Mouse (Mus musculus) hindbrain, embryonic 10.5 days (tissue): ENCODE results near the gene Sidt2. TPM values are rescaled to one million over a fixed set of nuclear protein-coding genes. Genes with fewer than 3 reads are reported as not detected.

ENCODE experiments used
- DNase-seq: peaks from one replicate; pipeline ENCODE4 v3.0.0-alpha.2; 2017; ENCODE audit warnings: low spot score
- H3K27ac ChIP-seq: fragments of 300-500 bp; sonication (generic); 2 replicates; pipeline ENCODE4 v1.5.1; 2016; ENCODE audit warnings: mild to moderate bottlenecking, moderate library complexity
- H3K27me3 ChIP-seq: fragments of 300-500 bp; sonication (generic); 2 replicates; pipeline ENCODE4 v1.6.1; 2016; ENCODE audit warnings: mild to moderate bottlenecking; ENCODE audit not compliant: poor library complexity, insufficient read depth, severe bottlenecking
- H3K36me3 ChIP-seq: fragments of 300-500 bp; sonication (generic); 2 replicates; pipeline ENCODE4 v1.6.1; 2016; ENCODE audit warnings: mild to moderate bottlenecking, moderate library complexity
- H3K4me1 ChIP-seq: fragments of 300-500 bp; sonication (generic); replicated peaks from 2 replicates; pipeline ENCODE4 v1.6.1; 2016; ENCODE audit warnings: mild to moderate bottlenecking
- H3K4me3 ChIP-seq: fragments of 300-500 bp; sonication (generic); 2 replicates; pipeline ENCODE4 v1.5.1; 2016; ENCODE audit warnings: mild to moderate bottlenecking, moderate library complexity
- H3K9me3 ChIP-seq: fragments of 300-500 bp; sonication (generic); 2 replicates; pipeline ENCODE4 v1.6.1; 2016; ENCODE audit warnings: mild to moderate bottlenecking, moderate library complexity
- WGBS: fragments of 180-500 bp; shearing (Covaris S2); methylation state at CpG from one replicate; pipeline ENCODE4 v1.1.7; 2016; 5-methylcytosine and 5-hydroxymethylcytosine counted together
- polyA plus RNA-seq: library from polyadenylated mRNA; unstranded; fragments of >200 nt; fragmentation: Nextera tagmentation; extraction: Ambion mirVana; gene quantifications from 2 replicates; pipeline ENCODE4 v1.2.1, GENCODE M21; 2016

The Sidt2 gene
- polyA plus RNA-seq, 1 experiment from 2014 or later = 28.3 TPM

- peaks cover 95% of the 10 kb centered on the region for H3K36me3 ChIP-seq
- H3K9me3 ChIP-seq = no peaks in the 10 kb centered on the region
- no peaks in the 10 kb centered on the region for H3K27me3 ChIP-seq
- WGBS = 88% methylated on average over 13 of the region's 13 CpGs
- no peak overlapping the region for H3K4me3 ChIP-seq
- DNase-seq = no peak
- H3K4me1 ChIP-seq = 0 out of 2 replicates have a peak, but pooled peaks cover 2% of the 10 kb centered on the region
- no peak overlapping the region for H3K27ac ChIP-seq
These were observed 10.3 kb downstream of the Sidt2 start for GRCm38 (mm10) chr9:45944506-45945400.

- H3K27ac ChIP-seq = no peak overlapping the region
- no peaks in the 10 kb centered on the region for H3K9me3 ChIP-seq
- no peak for DNase-seq
- H3K4me3 ChIP-seq = no peak overlapping the region
- WGBS = 92% methylated on average over 8 of the region's 8 CpGs
- 0 out of 2 replicates have a peak, but pooled peaks cover 2% of the 10 kb centered on the region for H3K4me1 ChIP-seq
- H3K27me3 ChIP-seq = no peaks in the 10 kb centered on the region
- peaks cover 95% of the 10 kb centered on the region for H3K36me3 ChIP-seq
These were observed 11.2 kb downstream of the Sidt2 start for GRCm38 (mm10) chr9:45943628-45944505.

DNA sequence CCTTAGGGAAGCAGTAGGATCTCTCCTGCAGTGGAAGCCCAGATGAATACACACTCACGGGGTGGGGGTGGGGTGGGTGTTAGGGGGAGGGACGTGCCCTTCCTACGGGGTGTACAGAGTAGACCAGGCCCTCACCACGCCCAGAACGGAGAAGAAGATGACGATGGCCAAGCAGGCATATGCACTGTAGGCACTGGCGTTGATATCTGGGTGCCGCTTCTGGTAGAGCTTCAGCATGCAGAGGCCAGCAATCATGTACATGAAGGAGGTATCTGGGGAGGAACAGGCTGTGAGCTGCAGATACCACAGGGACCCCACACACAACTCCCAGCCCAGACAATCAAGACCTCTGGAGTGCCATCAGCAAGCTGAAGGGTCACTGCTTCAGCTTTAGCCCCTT, 12.1 kb downstream of the Sidt2 start:
- Histone ChIP-seq H3K27ac (no peak overlapping the region), H3K27me3 (no peaks in the 10 kb centered on the region), H3K9me3 (no peaks in the 10 kb centered on the region), H3K36me3 (peaks cover 96% of the 10 kb centered on the region), H3K4me1 (0 out of 2 replicates have a peak, but pooled peaks cover 2% of the 10 kb centered on the region), H3K4me3 (no peak overlapping the region)
- no peak for DNase-seq
- WGBS = 95% methylated on average over 8 of the region's 8 CpGs

- no peak for DNase-seq
- no peak overlapping the region for H3K4me3 ChIP-seq
- WGBS = 94% methylated on average over 16 of the region's 16 CpGs
These were observed 12.6 kb downstream of the Sidt2 start for GRCm38 (mm10) chr9:45942464-45942863.

DNA sequence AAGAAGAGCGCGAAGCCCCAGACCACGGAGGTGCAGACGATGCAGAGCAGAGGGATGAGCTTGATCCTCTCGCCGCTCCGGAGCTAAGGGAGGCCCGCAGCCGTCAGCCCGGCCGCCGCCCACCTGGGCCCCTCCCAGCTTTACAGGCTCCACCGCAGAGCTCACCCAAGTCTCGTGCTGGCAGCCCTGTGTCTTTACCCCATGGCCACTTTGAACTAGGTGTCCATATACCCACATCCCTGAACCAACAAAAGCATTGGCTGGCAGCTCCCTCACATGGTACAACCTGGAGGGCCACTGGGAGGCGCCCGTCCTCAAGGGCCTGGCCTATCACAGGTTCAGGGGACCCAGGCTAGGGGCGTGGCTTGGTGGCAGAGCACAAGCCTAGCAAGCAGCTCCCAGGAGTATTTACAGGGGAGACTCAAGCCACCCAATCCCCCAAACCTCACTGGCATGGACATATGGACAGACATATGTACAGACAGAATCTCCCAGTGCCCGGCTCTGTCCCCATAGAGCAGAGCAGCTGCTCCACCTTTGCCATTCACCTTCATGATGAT, 13.6 kb downstream of the Sidt2 start:
- Histone ChIP-seq H3K36me3 (peaks cover 84% of the 10 kb centered on the region), H3K27me3 (no peaks in the 10 kb centered on the region; the same call in 1 of the 2 replicates), H3K4me1 (peaks cover 8% of the 10 kb centered on the region; the same call in 1 of the 2 replicates), H3K9me3 (no peaks in the 10 kb centered on the region), H3K27ac (no peak overlapping the region), H3K4me3 (no peak overlapping the region)
- WGBS = 61% methylated on average over 18 of the region's 18 CpGs
- no peak for DNase-seq

More at GRCm38 (mm10) chr9:45942464-45942863, 12.6 kb downstream of the Sidt2 start:
- Histone ChIP-seq H3K4me1 (0 out of 2 replicates have a peak, but pooled peaks cover 2% of the 10 kb centered on the region), H3K27ac (no peak overlapping the region), H3K27me3 (no peaks in the 10 kb centered on the region), H3K9me3 (no peaks in the 10 kb centered on the region), H3K36me3 (peaks cover 95% of the 10 kb centered on the region)

DNA sequence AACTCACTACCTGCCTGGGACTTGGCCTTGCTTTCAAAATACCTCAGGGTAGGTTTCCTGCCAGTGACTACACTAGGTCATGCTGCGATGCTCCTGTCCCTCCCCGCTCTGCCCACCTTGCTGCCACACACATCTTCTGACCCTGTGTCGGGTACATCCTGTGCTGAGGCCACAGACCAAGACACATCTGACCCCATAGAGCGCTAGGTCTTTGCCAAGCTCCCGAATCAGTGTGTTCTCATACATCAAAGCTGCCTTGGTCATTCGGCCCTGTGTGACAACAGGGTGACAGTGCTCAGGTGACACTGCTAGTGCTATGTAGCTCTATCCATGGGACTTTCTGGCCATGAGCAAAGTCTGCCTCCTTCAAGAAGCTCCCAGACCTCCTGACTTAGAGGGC, 15.3 kb downstream of the Sidt2 start:
- no peaks in the 10 kb centered on the region for H3K9me3 ChIP-seq
- 95% methylated on average over 6 of the region's 6 CpGs for WGBS
- peaks cover 8% of the 10 kb centered on the region; the same call in 1 of the 2 replicates for H3K27me3 ChIP-seq
- H3K36me3 ChIP-seq = peaks cover 68% of the 10 kb centered on the region
- DNase-seq = no peak
- H3K4me3 ChIP-seq = no peak overlapping the region
- no peak overlapping the region for H3K27ac ChIP-seq
- peaks cover 21% of the 10 kb centered on the region for H3K4me1 ChIP-seq

DNA sequence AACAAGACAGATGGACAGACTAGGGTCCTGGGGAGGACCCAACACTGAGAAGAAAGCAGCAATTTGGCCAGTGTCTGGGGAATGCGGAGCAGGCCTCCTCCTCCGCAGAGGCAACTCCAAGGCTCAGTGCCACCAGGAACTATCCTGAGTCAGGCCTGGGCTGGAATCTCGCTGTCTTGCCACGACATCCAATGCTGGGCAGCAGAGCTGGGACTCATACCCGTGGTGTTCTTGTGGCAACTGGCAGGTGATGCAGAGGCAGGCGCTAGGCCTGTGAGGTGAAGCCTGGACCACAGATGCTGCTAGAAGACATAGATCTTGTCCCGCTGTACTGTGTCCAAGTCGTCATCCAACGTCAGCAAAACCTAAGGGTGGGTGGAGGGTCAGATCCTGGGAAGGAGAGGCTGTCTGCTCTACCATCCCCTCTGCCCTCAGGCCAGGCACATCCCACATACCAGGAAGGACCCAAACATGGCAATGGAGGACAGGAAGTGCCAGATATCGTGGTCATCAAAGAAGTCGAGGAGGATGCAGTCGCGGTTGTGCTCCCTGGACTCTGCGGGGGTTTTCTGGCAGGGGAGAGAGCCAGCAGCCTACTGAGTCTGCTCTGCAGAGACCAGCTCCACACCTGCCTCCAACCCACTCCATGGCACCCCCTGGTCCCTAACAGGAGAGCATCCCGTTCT, 16.0 kb downstream of the Sidt2 start:
- no peak overlapping the region for H3K4me3 ChIP-seq
- H3K27ac ChIP-seq = no peak overlapping the region
- H3K36me3 ChIP-seq = peaks cover 61% of the 10 kb centered on the region
- peaks cover 8% of the 10 kb centered on the region; the same call in 1 of the 2 replicates for H3K27me3 ChIP-seq
- peaks cover 21% of the 10 kb centered on the region for H3K4me1 ChIP-seq
- no peak for DNase-seq
- WGBS = 89% methylated on average over 15 of the region's 15 CpGs
- H3K9me3 ChIP-seq = no peaks in the 10 kb centered on the region

DNA sequence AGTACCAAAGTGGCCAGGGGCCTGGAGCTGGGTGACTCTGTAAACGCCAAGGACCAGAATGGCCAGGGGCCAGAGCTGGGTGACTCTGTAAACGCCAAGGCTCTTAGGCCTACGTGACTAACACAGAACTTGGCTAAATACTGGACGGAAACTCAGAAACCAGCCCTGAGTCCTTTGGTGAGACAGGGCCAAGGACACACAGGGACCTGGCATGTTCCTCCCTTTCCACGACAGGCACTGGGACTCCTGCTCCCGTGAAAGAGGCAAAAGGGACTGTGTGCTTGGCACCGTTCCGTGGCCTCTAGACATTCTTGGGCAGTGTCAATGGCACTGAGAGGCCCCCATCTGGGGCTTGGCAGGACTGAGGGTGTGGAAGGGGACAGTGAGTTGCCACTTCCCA, 17.0 kb downstream of the Sidt2 start:
- peaks cover 21% of the 10 kb centered on the region for H3K4me1 ChIP-seq
- no peaks in the 10 kb centered on the region for H3K9me3 ChIP-seq
- WGBS = 90% methylated on average over 8 of the region's 8 CpGs
- no peak overlapping the region for H3K27ac ChIP-seq
- H3K27me3 ChIP-seq = peaks cover 8% of the 10 kb centered on the region; the same call in 1 of the 2 replicates
- DNase-seq = no peak
- H3K36me3 ChIP-seq = peaks cover 51% of the 10 kb centered on the region
- H3K4me3 ChIP-seq = no peak overlapping the region

- peak; percentile 62 for DNase-seq
- no peaks in the 10 kb centered on the region for H3K9me3 ChIP-seq
- 29% methylated on average over 3 of the region's 3 CpGs for WGBS
These were observed 18.2 kb downstream of the Sidt2 start for GRCm38 (mm10) chr9:45936883-45937282.

GRCm38 (mm10) chr9:45935628-45936210, 19.3 kb downstream of the Sidt2 start, which contains the start of gene Tagln:
Gene Tagln, minus strand, starts transcription at chr9:45936058.
- Histone ChIP-seq H3K27ac (peak within 1 kb of the TSS; percentile 78), H3K9me3 (no peaks in the 10 kb centered on the region), H3K4me3 (peak within 1 kb of the TSS; percentile 41), H3K4me1 (peaks cover 22% of the 10 kb centered on the region), H3K27me3 (peaks cover 8% of the 10 kb centered on the region; the same call in 1 of the 2 replicates), H3K36me3 (peaks cover 37% of the 10 kb centered on the region)
- peak; percentile 57 for DNase-seq
- 7% methylated on average over 21 of the region's 21 CpGs for WGBS

More at GRCm38 (mm10) chr9:45936883-45937282, 18.2 kb downstream of the Sidt2 start:
- H3K4me1 ChIP-seq = peaks cover 25% of the 10 kb centered on the region
- no peak overlapping the region for H3K27ac ChIP-seq
- peaks cover 8% of the 10 kb centered on the region; the same call in 1 of the 2 replicates for H3K27me3 ChIP-seq
- H3K4me3 ChIP-seq = no peak overlapping the region
- H3K36me3 ChIP-seq = peaks cover 39% of the 10 kb centered on the region

DNA sequence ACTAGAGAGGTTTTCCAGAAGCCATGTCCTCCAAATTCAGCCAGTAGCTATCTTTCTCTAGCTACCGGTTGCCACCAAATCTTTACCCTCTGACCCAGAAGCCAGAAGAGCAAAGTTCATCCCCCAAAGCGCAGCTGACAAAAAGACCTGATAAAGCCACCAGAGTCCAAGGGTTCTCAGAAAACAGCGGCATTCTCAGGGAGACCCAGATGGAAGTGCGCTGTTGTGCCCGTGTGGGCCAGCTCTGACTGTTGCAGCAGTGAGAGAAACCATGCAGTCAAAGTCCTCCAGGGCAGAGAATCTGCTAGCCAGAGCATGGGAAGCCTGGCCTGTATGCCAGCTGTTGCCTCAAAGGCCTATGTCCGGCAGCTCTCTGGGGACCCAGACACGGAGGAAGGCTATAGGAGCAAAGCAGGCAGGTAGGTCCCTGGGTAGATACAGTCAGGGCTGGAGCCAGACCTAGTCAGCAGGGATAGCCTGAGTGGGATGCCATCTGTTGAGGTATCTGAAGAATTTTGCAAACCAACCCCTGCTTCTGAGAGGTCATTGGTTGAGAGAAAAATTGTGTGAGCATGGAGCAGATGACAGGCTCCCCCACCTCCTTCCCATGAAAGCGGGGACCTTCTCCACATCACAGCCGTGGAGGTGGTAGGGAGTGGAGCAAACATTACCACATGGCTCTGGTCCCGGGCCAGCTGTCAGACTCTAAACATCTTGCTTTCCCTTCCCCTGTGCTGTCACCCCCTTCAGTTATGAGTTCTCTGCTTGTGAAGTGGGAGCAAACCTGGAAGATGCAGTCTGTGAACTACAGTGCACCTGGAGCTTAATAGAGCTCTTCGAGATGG, 22.3 kb downstream of the Sidt2 start:
- H3K27ac ChIP-seq = no peak overlapping the region
- peaks cover 38% of the 10 kb centered on the region for H3K36me3 ChIP-seq
- H3K9me3 ChIP-seq = no peaks in the 10 kb centered on the region
- H3K4me3 ChIP-seq = peak overlapping the region; percentile 1; the same call in 1 of the 2 replicates
- H3K27me3 ChIP-seq = peaks cover 8% of the 10 kb centered on the region; the same call in 1 of the 2 replicates
- H3K4me1 ChIP-seq = peaks cover 22% of the 10 kb centered on the region
- no peak for DNase-seq
- WGBS = 74% methylated on average over 11 of the region's 11 CpGs
